Mouse (Mus musculus) CD8-positive naive resting alpha-beta T cell, adult 2 months (primary cell): ENCODE measurements at regions not wholly inside any gene's neighbourhood (a gene's known extent, or its start where the extent isn't known, plus 50 kb on each side); places are given as distances from the start of the nearest gene placed in this dataset.
"Not testable (repeated sequence)": the region's sequence is repeated elsewhere in the genome, so short reads cannot be mapped to it uniquely, and the experiment has no call there.

Experiments
- DNase-seq, 2 experiments: peaks; one replicate each; pipeline ENCODE4 v3.0.0; 2022; ENCODE audit warnings: low read depth in 2 of 2, low spot score in 2 of 2

DNA sequence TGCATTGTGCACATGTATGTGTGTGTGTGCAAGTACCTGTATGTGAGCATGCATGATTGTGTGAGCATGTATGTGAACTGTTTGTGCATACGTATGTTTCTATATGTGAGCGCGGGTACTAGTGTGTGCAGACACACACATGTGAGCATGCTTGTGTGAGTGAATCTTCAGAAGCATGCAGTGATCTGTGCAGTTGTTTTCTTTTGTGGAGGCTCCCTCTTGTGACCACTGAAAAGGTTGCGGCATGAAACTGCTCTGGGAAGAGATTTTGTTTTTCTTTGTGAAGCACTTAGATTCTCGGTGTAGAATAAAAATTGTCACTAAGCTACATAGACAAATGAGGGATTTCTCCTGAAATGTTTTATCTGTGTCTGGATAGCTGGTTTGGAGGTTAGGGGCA, 189.2 kb upstream of the Rapgef5 start:
- DNase-seq: not testable (repeated sequence)

DNA sequence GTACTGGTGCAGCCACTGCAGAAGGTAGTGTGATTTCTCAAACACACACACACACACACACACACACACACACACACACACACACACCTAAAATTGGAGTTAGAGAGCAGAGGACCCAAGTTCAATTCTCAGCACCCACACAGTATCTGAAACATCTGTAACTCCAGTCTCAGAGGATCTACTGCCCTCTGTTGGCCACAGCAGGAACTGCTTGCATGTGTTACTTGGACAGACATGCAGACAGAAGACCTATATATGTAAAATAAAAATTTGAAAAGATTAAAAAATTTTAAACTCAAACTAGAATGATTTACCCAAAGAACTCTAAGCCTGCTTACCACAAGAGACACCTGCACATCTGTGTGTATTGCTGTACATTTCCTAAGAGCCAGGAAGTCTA, 185.9 kb upstream of the Rapgef5 start:
- no peak for DNase-seq

DNA sequence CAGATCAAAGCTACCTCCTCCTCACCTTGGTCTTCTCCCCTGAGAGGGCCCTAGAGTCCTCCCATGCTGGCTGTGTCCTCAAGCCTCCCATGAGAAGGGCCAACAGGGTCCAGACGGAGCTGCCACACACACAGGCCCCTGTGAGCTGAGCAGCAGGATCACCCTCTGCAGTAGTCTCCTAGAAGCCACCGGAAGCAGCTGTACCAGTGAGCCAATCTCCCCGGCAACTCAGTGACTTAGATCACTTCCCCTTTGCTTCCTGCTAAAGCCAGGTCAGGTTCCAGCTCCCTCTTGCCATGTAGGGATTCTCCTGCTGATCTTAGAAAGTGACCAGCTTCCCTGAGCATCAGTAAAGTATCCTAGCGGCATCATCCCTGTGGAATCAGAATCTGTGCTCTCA, 179.4 kb upstream of the Rapgef5 start:
- DNase-seq: no peak

DNA sequence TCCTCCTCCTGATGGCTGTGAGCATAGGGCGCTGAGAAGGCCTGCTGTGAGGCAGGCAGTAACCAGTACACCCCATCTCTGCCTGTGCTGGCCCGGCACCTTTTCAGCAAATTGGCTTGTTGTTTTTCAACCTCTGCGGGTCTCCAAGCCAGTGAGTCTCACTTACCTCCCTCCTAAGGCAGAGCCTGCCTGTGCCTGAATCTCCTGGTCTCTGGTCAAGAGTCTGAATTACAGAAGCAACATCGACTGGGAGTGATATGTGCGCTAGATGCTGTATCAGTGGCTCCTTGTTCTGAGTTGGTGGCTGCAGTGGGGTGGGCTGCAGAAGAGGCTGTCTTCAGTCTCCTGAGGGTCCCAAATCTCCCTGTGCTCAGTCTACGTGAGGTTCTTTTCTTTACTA, 174.0 kb upstream of the Rapgef5 start:
- no peak for DNase-seq

DNA sequence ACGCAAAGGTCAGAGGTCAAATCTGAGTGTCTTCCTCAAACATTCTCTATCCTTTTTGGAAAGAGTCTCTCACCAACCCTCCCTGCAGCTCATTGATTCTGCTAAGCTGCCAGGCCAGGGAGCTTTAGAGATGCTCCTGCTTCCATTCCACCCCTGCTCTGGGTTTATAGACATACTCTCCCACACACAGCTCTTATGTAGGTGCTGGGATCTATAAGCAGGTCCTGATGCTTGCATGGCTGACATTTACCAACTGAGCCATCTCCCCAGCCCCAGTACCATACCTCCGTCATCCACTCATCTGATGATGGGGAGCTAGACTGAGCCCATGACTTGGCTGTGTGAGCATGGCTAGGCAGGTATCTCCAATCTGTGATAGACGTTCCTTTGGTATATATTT, 173.2 kb upstream of the Rapgef5 start:
- DNase-seq: no peak

DNA sequence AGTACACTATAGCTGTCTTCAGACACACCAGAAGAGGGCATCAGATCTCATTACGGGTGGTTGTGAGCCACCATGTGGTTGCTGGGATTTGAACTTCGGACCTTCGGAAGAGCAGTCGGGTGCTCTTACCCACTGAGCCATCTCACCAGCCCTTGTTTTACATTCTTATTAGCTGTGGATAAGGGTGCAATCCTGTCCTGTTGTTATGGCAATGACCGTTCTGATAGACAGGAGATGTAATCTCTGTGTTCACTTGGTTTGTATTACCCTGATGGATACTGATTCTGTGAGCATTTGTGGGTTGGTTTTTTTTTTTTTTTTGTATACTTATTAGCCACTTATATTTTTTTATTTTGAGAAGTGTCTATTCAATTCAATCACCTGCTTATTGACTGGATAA, 172.7 kb upstream of the Rapgef5 start:
- not testable (repeated sequence) for DNase-seq

DNA sequence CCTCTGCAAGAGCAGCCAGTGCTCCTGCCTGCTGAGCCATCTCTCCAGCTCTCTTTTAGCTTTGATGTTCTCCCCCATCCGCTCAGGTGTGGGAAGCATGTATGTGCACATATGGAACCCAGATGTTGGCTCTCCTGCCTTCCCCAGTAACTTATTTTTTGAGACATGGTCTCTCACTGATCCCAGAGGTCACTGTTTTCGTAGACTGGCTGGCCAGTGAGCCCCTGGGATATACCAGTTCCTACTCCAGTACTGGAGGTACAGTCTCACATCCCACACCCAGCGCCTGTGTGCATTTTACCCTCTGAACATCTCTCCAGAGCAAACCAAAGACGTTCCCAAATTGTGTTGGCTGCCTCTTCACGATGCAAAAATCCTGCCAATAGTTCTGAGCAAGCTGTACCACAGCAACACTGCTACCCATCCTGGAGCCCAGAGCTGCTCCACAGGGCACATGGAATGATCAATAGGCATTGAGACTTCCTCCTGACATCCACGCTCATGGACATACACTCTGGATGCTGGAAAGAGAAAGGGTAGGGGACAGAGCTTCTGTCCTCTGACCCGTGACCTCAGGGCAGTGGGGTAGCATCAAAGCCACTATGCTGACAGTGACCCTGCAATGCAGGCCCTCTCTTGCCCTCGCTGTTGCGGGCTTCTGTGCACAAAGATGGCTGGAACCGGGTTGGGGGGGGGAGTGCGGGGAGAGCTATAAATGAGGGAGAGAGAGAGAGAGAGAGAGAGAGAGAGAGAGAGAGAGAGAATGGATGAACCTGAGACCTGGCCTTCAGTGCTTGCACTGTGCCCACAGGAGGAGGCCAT, 171.8 kb upstream of the Rapgef5 start:
- no peak for DNase-seq

DNA sequence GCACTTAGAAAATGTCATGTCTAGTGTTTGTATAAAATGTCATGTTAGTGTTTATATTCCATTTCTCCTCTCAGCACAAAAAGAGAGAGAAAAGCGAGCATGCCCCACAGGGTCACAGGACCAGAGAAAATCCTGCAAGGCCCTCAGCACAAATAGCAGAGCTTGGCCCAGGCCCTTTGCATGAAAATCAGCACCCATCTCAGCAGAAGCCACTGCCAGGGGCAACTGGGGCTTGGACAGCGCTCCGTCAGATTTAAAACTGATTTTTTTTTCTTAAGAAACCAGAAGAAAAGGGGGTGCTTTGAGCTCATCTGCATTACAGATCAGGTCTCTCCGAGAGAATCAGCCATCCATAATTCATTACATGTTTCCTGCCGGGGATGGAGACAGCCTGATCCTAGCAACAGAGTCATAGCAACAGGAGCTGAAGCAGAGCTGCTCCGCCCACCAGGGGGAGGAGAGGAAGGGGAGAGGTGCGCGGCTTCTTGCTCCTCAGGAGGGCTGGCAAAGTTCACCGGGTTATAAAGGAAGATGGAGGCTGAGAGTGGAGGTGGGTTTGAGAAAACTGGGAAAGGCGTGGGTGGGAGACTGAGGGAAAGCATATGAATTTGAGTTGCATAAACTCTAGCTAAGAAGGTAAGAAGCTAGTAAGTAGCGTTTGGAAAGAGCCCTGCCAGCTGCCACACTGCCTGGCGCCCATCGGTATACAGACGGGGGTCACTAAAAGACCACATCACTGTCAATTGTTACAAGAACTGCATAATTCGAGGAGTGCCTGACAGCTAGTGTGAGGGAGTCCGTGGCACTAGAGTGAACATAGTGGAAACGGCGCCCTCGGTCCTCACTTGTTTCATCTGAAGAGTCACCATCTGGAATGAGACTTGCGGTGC, 170.9 kb upstream of the Rapgef5 start:
- no peak for DNase-seq

DNA sequence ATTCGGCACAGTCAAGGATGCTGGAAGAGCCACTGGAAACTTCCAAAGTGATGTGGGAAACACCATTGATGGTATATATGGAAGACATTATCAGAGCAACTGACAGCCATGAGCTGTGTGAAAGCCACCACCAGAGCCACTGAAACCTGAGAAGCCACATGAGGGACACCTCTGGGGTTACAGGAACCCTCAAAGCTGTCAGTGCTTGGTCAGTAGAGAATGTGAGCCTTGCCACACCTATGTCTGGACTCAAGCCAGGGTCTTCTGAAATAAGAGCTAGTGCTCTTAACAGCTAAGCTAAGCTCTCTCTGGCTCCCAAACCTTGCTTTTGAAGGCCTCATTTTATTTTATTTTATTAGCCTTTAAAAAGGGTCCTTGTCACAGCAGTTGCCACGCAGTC, 170.2 kb upstream of the Rapgef5 start:
- no peak for DNase-seq

DNA sequence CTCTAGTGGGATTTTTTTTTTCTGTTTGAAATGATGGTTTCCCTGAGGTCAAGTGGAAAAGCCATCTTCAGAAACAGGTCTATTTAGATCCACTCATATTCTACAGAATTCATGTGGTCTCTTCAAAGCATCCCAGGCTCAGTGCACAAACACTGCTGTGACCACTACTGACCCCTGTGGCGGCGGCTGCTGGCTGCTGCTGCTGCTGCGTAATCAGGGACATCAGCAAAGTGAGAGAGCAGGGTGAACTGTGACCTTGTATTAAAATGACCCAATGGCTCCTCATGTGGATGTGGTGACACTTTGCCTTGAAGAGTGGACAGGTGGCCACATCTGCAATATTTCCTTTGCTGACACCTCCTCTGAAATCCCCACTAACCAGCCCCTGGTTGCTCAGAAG, 169.1 kb upstream of the Rapgef5 start:
- DNase-seq: no peak

DNA sequence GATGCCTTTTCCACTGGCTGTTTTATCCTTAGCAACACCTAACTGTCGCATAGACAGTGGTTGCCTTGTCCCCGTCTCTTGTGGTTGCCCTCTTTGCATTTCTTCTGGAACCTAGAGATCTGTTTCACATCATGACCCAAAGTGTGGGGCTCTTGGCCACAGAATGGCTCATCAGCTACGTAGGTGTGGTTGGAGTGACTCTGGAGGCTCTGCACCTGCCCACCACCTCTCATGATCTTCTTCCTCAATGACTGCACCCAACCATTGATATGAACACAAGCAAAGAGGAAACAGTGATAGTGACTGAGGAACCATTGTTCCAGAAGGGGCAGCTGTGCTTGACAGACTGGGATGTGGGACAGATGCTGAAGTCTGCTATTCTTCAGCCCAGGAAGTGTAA, 167.8 kb upstream of the Rapgef5 start:
- DNase-seq: no peak

DNA sequence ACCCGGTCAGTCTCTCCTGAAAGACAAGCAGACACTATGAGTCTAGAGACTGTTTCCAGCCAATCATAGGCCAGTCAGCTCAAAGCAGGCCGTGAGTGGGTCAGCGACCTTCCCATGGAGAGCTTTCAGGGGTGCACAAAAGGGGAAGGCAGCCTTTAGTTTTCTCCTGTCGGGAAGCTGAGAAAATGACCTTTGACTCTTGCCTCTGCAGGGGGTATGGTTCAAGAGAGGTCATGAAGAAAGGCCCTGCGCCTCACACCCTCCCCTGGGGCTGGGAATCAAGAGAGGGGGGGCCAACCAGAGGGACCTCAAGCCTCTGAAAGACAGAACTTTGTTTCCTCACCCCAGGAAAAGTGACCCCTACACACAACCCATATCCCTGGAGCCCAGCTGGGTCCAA, 164.4 kb upstream of the Rapgef5 start:
- DNase-seq: no peak

DNA sequence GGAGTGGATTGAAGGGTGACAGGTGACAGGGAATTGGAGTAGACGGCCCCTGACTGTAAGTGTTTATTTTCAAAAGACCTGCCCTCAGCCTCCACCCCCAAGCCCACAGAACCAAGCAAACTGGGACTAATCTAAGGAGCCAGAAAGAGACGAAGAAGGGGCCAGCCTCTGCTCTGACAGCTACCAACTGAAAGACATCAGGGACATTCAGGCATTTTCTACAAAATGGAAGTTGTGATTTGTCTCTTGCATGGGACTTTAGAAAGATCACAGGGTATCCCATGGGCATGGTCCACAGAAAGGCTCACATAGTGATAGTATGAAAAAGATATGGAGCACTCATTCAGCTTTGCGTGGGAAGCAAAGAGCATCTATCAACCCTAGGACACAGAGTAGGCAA, 163.8 kb upstream of the Rapgef5 start:
- no peak for DNase-seq

DNA sequence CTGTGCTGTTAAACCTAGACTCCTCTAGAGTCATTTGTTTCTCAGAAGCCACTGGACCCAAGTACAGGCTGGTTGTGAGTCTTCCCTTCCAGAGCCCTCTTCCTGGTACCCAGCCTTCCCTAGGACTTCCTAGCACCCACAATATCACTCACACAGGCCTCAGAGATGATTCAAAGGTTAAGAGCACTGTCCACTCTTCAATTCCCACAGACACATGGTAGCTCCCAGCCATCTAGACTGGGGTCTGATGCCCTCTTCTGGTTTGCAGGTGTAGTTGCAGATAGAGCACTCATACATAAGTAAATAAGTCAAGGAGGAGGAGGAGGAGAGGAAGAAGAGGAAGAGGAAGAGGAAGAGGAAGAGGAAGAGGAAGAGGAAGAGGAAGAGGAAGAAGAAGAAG, 163.3 kb upstream of the Rapgef5 start:
- no peak for DNase-seq

DNA sequence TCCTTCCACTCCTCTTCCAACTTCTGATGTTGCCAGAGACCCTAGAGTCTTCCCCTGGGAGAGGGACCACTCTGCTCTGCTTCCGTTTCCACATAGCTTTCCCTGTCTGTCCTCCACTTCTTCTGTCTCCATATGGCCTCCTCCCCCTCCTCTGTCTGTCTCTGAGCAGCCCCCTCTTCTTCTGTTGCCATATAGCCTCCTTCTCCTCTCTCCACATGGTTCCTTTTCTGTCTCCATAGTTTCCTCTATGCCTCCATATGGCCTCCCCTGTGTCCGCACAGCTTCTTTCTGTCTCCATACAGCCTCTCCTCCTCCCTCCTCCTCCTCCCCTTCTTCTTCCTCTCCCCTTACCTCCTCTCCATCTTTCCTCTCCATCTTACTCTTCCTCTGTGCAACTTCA, 158.5 kb upstream of the Rapgef5 start:
- no peak for DNase-seq

DNA sequence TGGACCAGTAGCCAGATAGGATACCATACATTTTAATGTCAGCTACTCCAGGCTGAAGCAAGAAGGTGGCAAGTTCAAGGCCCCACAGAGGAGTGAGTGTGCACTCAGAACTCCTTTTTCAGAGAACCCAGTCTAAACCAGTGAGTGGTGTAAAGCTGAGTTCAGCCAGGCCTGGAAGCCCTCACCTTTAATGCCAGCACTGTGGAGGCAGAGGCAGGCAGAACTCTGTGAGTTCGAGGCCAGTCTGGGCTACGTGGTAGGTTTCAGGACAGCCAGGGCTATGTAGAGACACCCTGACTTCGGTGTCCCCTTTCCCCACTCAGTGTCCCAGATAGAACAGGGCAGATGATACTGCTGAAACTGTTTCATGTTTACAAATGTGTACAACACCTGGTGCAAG, 157.4 kb upstream of the Rapgef5 start:
- DNase-seq: no peak

DNA sequence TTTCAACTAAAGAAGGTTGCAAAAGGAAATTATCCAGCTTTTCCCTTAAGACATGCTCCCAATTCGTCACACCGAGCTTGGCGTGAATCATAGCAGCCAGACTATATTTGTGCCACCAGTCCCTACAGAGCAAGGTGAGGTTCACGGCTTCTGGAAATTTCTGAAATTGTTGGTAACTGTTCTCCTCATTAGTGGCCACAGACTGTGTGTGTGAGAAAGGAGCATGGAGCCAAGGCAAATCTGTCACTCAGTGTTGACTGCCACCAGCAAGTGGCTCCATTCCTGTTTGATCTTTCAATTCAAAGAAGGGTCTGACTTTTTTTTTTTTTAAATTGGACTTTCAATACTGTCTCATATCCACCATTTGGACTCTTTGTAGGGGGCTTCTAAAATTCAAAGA, 156.1 kb upstream of the Rapgef5 start:
- DNase-seq: no peak

DNA sequence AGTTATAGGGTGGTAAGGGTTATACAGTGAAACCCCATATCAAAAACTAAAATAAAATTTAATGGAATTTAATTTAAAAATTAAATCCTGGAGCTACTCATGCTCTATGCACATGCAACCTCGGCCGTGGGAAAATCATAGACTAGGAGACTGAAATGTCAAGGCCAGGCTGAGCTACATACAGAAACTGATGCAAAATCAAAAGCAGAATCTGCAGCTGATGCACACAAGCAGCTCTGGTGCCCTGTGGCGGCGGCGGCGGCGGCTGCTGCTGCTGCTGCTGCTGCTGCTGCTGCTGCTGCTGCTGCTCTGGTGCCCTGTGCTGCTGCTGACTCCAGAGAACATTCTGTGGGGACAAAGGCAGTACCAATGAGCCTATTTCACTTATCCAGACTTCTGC, 154.5 kb upstream of the Rapgef5 start:
- no peak for DNase-seq

DNA sequence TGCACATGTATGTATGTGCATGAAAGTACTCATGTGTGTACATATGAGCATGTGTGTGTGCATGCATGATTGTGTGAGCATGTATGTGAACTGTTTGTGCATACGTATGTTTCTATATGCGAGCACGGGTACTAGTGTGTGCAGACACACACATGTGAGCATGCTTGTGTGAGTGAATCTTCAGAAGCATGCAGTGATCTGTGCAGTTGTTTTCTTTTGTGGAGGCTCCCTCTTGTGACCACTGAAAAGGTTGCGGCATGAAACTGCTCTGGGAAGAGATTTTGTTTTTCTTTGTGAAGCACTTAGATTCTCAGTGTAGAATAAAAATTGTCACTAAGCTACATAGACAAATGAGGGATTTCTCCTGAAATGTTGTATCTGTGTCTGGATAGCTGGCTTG, 152.8 kb upstream of the Rapgef5 start:
- DNase-seq: not testable (repeated sequence)

DNA sequence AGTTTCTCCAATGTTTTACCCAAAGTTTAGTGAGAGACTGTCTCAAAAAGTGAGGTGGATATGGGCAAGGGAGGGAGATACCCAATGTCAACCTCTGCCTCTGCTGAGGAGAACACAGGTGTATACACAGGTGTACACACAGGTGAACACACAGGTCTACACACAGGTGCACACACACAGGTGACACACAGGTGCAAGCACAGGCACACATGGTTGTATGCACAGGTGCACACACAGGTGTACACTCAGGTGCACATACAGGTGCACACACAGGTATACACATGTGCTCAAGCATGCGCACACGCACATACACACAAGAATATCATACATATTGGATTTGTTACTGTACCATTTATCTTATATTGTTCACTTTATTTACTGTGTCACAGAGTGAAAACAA, 151.1 kb upstream of the Rapgef5 start:
- no peak for DNase-seq

DNA sequence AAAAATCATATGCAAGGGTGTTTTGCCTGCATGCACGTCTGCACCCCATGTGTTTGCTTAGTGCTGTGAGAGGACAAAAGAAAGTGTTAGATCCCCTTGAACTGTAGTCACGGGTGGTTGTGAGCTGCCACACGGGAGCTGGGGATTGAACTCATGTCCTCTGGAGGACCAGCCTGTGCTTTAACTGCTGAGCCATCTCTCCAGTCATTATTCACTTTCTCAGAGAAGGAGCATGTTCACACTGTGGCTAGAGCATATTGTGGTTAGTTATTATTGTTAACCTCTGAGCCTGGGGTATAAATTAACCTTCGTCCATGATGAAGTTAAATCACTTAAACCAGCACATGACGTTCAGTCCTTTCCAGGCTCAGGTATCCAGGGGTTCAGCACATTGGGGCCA, 150.4 kb upstream of the Rapgef5 start:
- no peak for DNase-seq

DNA sequence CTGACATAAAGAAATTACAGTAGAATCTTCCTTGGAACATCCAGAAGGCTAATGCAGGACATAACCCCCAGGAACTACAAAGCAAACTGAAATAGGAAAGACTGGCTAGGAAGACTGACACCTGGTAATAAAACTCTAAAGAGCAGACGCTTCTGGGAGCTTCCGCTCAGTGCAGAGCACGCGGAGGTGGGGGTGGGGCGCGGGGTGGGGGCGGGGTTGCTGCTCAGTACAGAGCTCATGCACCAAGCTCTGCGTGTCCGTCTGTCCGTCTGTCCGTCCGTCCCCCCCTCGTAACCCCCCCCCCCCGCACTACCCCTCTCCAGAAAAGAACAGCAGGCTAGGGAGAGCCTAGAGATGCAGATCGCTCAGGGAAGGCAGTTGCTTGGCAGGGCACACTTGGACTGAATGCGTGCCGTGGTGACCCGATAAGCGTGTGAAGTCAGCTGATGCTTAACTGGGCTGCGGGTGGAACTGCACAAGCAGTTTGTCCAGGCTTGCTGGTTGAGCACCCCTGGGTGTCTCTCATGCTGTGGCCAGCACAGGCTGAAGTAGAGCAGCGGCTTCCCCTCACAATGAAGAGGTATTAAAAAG, 137.9 kb upstream of the Rapgef5 start:
- DNase-seq: no peak
